Mouse (Mus musculus) layer of hippocampus, adult 11-12 months (tissue): Measurements from ENCODE around the gene Npb.
"Not testable (repeated sequence)": the region's sequence is repeated elsewhere in the genome, so short reads cannot be mapped to it uniquely, and the experiment has no call there.

Experiments
- DNase-seq: peaks from one replicate; pipeline ENCODE4 v3.0.0; 2022; ENCODE audit warnings: low spot score

The Npb gene

DNA sequence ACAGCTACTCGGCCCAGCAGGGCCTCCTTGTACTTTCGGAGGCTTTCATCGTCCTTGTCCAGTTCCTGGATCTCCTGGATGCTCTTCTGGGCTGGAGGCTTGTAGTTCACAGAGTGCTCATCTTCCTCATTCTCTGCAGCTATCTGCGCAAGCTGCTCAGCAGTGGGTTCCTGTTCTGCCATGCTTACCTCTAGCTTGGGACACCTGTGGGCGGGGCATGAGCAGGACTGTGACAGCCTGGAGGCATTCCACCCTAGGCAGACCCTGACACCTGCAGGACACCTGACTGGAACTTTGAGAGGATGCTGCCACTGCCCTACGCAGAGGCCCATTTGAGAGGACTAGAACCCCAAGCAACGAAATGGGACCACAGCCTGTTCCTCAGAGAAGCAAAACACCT, 28.1 kb upstream of the Npb start:
- DNase-seq, result no peak

- DNase-seq, result no peak
Measured at GRCm38 (mm10) chr11:120580871-120581331, 27.4 kb upstream of the Npb start.

GRCm38 (mm10) chr11:120581490-120582267, 26.6 kb upstream of the Npb start, which contains the start of gene Arhgdia:
TSS of gene Arhgdia (minus strand) at chr11:120581624.
- DNase-seq, result peak; percentile 92

DNA sequence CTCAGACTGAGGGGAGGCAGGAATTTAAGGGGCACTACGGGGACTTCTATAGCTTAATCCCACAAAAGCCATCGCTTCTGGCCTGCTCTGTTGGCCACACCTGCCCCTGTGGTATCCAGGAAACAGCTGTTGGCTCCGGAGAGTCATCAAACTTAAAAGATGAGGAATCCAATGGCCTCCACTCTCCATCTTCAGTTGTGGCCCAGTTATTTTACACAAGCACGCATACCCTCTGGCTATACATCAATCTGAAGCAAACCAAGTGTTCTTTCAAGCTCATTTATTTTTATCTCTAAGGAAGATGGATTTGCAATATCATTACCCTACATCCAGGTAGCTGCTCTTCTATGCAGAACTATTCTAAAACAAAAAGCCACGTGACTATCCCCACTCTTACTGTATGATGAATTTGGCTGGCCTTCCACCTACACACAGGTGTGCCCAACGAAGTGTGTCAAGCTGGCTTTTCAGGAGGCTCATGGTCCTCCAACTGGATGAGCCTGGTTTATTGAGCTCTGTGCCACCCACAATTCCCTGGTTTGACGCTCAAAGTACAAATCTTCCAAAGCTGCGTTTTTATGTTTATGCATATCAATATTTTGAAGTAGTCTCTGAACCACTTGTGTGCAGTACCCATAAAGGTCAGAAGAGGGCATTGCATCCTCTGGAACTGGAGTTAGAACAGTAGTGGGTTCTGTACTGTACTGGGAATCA, 25.9 kb upstream of the Npb start:
- no peak for DNase-seq

DNA sequence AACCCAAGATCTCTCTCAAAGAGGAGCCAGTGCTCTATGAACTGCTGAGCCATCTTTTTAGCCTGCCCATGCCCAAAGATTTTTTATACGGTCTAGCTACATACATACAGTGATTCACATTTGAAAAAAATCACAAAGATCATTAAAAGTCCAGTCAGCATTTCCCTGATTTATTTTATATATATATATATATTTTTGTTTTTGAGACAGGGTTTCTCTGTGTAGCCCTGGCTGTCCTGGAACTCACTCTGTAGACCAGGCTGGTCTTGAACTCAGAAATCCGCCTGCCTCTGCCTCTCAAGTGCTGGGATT, 25.3 kb upstream of the Npb start:
- DNase-seq, result not testable (repeated sequence)

DNA sequence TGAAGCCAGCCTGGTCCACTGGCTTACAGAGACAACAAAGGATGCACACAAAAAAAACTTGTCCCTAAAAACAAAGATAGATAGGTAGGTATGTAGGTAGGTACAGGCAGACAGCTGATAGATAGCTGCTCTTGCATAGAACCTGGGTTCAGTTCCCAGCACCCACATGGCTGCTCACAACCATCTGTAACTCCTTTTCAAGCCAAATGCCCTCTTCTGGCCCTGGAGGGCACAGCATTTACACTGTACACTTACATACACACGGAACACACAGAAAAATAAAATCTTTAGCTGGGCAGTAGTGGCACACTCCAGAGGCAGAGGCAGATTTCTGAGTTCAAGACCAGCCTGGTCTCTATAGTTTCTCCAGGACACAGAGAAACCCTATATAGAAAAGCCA, 24.3 kb upstream of the Npb start:
- no peak for DNase-seq

- no peak for DNase-seq
Measured at GRCm38 (mm10) chr11:120588531-120588930, 19.7 kb upstream of the Npb start.

- DNase-seq, result no peak
Measured at GRCm38 (mm10) chr11:120597240-120598235, 10.7 kb upstream of the Npb start.

- DNase-seq, result peak; percentile 93
Measured at GRCm38 (mm10) chr11:120598283-120598989, 9.8 kb upstream of the Npb start, which contains the start of the genes Alyref and Anapc11. TSS of gene Alyref (minus strand) at chr11:120598365. TSS of gene Anapc11 (plus strand) at chr11:120598421.

DNA sequence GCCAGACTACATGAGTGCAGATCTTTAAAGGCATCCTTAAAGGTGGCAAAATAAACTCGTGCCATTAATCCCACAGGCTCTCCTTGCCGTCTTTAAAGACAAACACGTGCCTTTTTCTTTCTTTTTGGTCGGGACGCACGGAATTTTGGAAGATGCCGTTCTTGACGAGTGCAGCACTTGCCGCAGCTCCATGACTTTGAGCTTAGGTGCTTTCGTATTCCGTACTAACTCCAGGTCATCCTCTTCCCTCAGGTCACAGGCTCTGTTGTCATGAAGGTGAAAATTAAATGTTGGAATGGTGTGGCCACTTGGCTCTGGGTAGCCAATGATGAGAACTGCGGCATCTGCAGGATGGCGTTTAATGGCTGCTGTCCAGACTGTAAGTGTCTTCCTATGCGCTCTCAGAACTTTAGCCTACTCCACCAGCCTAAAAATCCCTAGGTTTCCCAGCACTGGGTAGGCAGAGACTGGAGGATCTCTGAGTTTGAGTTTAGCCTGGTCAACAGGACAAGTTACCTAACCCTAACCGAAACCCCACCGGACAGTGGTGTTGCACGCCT, 9.2 kb upstream of the Npb start:
- no peak for DNase-seq

- no peak for DNase-seq
Measured at GRCm38 (mm10) chr11:120600716-120601115, 7.6 kb upstream of the Npb start.

- no peak for DNase-seq
Measured at GRCm38 (mm10) chr11:120603545-120603944, 4.7 kb upstream of the Npb start.

GRCm38 (mm10) chr11:120605667-120606066, 2.6 kb upstream of the Npb start:
- DNase-seq, result no peak

DNA sequence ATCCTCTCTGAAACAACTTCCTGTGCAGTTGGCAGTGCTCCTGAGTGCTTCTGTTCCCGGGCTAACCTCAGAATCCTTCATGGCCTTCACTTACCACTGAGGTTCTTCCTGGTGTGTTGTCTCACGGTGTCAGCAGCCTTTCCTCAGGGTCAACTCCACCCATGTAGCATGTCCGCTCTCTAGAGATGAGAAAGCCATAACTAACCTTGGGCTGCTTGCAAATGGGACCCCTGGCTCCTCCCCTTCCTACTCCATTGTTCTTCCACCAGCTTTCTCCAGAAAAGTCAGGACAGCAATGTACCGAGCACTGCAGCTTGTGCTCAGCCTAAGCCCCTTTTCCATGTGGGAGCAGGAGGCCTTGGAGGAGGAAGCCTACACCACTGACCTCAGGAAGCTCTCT, 1.5 kb upstream of the Npb start:
- DNase-seq, result no peak

DNA sequence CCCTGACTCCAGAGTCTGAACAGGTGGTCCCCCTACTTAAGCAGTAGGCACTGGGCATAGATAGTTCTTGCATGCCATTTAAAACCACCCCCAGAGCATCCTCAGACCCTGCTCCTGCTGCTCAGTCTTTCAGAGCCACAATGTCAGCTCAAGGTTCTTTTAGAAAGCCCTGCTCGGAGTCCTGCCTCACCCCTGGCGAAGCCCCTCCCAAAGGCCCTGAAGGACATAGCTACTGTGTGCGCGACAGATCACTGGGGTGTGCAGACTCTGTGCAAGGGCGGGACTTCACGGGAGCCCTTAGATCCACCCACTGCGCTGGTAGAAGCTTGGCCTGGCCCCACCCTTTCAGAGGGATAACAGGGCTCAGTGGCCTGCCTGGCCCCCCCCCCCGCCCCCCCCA, 973 bp downstream of the Npb start:
- DNase-seq, result no peak

- no peak for DNase-seq
Measured at GRCm38 (mm10) chr11:120610477-120611046, 2.3 kb downstream of the Npb start.

- peak; percentile 77 for DNase-seq
Measured at GRCm38 (mm10) chr11:120612763-120613162, 4.5 kb downstream of the Npb start.

DNA sequence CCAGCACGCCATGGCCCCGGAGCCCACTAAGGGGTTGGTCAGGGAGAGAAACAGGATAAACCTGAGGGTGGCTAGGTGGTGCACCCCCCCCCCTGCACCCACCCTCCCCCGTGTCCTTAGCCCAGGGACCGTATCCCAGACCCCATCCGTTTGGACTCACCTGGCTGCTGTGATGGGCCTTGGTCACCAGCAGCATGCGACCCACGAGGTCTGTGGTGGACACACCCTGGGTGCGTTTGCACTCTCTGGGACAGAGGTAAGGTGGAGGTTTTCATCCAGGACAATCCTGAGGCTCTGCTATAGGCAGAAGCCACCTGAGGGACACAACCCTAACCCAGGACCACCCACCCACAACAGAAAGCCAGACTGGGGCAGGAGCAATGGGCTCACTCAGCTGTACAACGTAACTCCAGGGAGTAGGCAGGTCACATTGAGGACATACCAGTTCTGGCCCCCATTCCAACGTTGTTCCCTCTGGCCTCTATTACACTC, 5.2 kb downstream of the Npb start:
- DNase-seq, result no peak

GRCm38 (mm10) chr11:120613976-120614375, 5.7 kb downstream of the Npb start:
- no peak for DNase-seq

DNA sequence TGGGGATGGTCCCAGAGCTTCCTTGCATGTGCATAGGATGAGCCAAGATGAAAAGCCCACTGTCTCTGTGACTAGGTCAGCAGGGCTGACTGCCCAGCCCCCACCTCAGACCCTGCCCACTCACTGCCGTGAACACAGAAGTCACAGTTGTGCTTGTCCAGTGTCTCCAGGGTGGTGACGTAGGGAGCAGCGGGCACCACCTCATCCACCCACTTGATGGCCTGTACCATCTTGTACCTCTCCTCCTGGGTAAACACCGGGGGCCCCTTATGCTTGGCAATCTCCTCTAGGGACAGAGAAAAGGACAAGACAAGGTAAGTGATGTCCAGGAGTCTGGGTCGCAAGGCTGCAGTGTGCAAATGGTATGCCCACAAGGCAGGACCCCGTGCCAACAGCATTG, 6.9 kb downstream of the Npb start:
- no peak for DNase-seq
